Mouse (Mus musculus): Measurements from ENCODE around the gene Tnfaip6.

DNA sequence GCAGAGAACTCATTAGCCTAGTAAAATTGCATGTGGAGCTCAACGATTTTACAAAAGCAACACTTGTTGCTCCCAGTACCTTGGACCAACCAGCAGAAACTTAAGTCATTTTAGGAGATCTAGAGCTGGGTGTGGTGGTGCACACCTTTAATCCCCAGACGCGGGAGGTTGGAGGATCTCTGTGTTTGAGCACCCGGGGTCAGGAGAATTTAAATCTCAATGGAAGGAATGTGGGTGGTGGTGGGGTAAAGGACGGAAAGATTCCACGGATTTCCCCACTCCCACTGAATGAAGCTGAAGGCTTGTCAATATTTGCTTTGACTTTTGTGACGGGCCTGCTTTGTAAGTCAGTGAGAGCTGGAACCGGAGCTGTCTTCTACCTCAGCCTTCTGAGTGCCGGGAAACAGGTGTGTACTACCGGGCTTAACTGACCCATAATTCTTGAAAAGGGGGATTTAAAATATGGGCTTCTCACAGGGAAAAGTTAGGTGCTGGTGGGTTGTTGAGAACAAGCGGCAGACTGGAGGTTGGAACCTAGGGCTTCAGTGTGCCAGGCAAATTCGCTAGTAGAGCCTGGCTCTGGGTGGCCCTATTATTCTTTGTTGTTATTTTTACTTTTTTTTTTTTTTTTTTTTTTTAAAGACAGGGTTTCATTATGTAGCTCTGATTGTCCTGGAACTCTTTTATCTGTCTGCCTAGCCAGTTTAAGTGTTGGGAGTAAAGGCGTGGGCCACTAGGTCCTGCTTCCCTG is 33.6 kb downstream of the Tnfaip6 start:
- TF ChIP-seq CTCF (IDR thresholded peaks at IDR 0.05; ENCODE audit: insufficient read depth, low read length) (no peak), POLR2A (IDR thresholded peaks at IDR 0.05; ENCODE audit: borderline replicate concordance, extremely low read depth, low read depth, low read length) (no peak)
